Comparison of ENCODE assay signal across 8 mouse cellular contexts in the genomic region with DNA sequence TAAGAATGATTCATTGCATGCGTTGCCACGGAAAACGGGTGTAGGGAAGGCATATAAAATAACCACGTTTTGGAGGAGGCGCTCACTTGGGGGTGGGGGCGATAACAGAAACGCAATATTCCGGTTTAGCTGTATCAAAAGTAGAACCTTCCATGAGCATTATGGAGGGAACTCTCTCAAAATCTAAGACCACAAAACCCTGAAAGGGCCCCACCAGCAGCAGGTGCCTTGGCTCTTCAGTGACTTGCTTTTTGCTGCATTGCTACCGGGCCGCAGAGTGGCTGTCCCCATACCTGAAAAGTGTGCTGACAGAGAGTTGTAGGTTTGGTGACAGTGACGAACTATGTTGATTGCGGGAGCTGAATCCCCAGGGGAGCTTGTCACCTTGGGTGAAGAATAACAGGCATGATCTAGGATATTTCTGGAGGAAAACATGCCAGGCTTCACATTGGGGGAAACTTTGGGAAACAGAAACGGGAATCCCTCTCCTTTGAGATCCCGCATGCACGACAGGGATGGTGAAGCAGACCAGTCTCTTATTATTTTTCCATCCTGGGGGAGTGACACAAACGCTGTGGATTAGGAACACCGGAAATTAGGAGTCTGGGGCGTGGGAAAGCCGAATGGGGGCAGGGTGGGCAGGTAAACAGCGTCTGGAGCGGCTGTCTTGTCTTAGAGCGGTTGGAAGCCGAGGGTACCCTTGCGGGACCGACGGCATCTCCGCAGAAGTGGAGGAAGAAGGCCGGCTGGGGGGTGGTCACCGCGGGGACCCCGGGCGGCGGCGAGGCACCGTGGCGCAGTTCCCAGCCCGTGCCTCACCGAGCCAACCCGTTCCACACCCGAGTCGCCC. TPM values are rescaled to one million over a fixed set of nuclear protein-coding genes. Genes with fewer than 3 reads are reported as not detected.
DNase-seq lines count a peak whose midpoint lies in the region; ATAC-seq and TF ChIP-seq lines count a peak whose summit lies in the region.

No protein-coding gene starts in this region.

- no peaks in the 10 kb centered on the region for H3K36me3 ChIP-seq in CH12.LX (replicated peaks in 1 of 2; ENCODE audit: control insufficient read depth in 1 of 2, insufficient read depth in 1 of 2, low read length in 1 of 2)
- H3K36me3 ChIP-seq in heart, postnatal 0 days (replicated peaks; ENCODE audit: control insufficient read depth, insufficient read depth, low read length), result no peaks in the 10 kb centered on the region
- H3K36me3 ChIP-seq in lung, postnatal 0 days (ENCODE audit: insufficient read depth, low read length), result no peaks in the 10 kb centered on the region

- H3K4me3 ChIP-seq in CH12.LX (replicated peaks in 1 of 3; ENCODE audit: low read depth in 2 of 3, low read length in 2 of 3, poor library complexity in 1 of 3), result peak overlapping the region; percentile 20 to 75 (median 63)
- peak overlapping the region; percentile 78 for H3K4me3 ChIP-seq in heart, postnatal 0 days (ENCODE audit: low read depth, low read length)
- H3K4me3 ChIP-seq in lung, postnatal 0 days (ENCODE audit: low read depth, low read length), result peak overlapping the region; percentile 84

- 9% methylated on average over 40 of the region's 41 CpGs for WGBS in heart, postnatal 0 days
- WGBS in lung, postnatal 0 days, result 9% methylated on average over 30 of the region's 41 CpGs

- no peak for TF ChIP-seq EP300 in CH12.LX (IDR thresholded peaks at IDR 0.05; ENCODE audit: low read length)
- TF ChIP-seq EP300 in heart, postnatal 0 days (IDR thresholded peaks at IDR 0.05; ENCODE audit: low read depth), result no peak
- TF ChIP-seq EP300 in lung, postnatal 0 days (IDR thresholded peaks at IDR 0.05), result no peak

- dilution Hi-C loops in CH12.LX (cut with MboI; ENCODE audit: extremely low pct_ligation_motif_present, extremely low pct_unique_long_range_greater_than_20kb, low sequenced_read_pairs), result no loop called here

- H3K27ac ChIP-seq in CH12.LX (ENCODE audit: insufficient read depth, low read depth), result no peak overlapping the region
- peak overlapping the region; percentile 97 for H3K27ac ChIP-seq in heart, postnatal 0 days (ENCODE audit: low read depth)
- H3K27ac ChIP-seq in lung, postnatal 0 days (ENCODE audit: low read length), result peak overlapping the region; percentile 95

- no peak for TF ChIP-seq POLR2A in CH12.LX (IDR thresholded peaks at IDR 0.05; ENCODE audit: low read depth, low read length)

- no peak for TF ChIP-seq RAD21 in CH12.LX (IDR thresholded peaks at IDR 0.05; ENCODE audit: low read depth, low read length)

- TF ChIP-seq CTCF in CH12.LX (conservative IDR thresholded peaks at IDR 0.05 in 1 of 2, IDR thresholded peaks at IDR 0.05 in 1 of 2; ENCODE audit: low read depth in 2 of 2, low read length in 2 of 2), result no peak
- TF ChIP-seq CTCF in heart, postnatal 0 days (IDR thresholded peaks at IDR 0.05; ENCODE audit: low read depth), result no peak
- no peak for TF ChIP-seq CTCF in lung, postnatal 0 days (IDR thresholded peaks at IDR 0.05)

- H3K9me3 ChIP-seq in CH12.LX (replicated peaks; ENCODE audit: low read length), result no peaks in the 10 kb centered on the region
- no peaks in the 10 kb centered on the region for H3K9me3 ChIP-seq in heart, postnatal 0 days (replicated peaks; ENCODE audit: control insufficient read depth, low read length)
- H3K9me3 ChIP-seq in lung, postnatal 0 days (ENCODE audit: low read length), result no peaks in the 10 kb centered on the region

- H3K4me1 ChIP-seq in CH12.LX (ENCODE audit: control insufficient read depth in 1 of 2, insufficient read depth in 2 of 2), result peaks cover 0 to 12% of the 10 kb centered on the region in 2 experiments; a peak in 2 of 4 replicates
- peaks cover 22% of the 10 kb centered on the region for H3K4me1 ChIP-seq in heart, postnatal 0 days (ENCODE audit: control insufficient read depth, insufficient read depth)
- H3K4me1 ChIP-seq in lung, postnatal 0 days (ENCODE audit: insufficient read depth, low read depth, low read length), result peaks cover 5% of the 10 kb centered on the region; the same call in 1 of the 2 replicates

- in situ Hi-C loops in CH12.LX (cut with MboI; ENCODE audit: low pct_ligation_motif_present, low pct_unique_long_range_greater_than_20kb, low sequenced_read_pairs), result no loop called here

- H3K27me3 ChIP-seq in CH12.LX (replicated peaks), result peaks cover 3% of the 10 kb centered on the region
- 0 out of 2 replicates have a peak, but pooled peaks cover 3% of the 10 kb centered on the region for H3K27me3 ChIP-seq in heart, postnatal 0 days (ENCODE audit: control insufficient read depth, insufficient read depth, low read length)
- H3K27me3 ChIP-seq in lung, postnatal 0 days (replicated peaks; ENCODE audit: insufficient read depth, low read length), result no peaks in the 10 kb centered on the region

- peak overlapping the region; percentile 65 for H3K4me2 ChIP-seq in CH12.LX (ENCODE audit: insufficient read depth, low read depth, poor library complexity, severe bottlenecking)
- peak overlapping the region; percentile 82 for H3K4me2 ChIP-seq in heart, postnatal 0 days (ENCODE audit: low read depth, low read length)
- H3K4me2 ChIP-seq in lung, postnatal 0 days (replicated peaks; ENCODE audit: low read depth, low read length), result peak overlapping the region; percentile 84

- H3K79me2 ChIP-seq in CH12.LX (replicated peaks; ENCODE audit: control insufficient read depth, extremely low read depth, insufficient read depth, poor library complexity, severe bottlenecking), result 0 out of 2 replicates have a peak, but pooled peaks cover 3% of the 10 kb centered on the region

- peak overlapping the region; percentile 83; the same call in 1 of the 2 replicates for H3K9ac ChIP-seq in CH12.LX (ENCODE audit: insufficient read depth, low read depth)
- H3K9ac ChIP-seq in heart, postnatal 0 days (replicated peaks; ENCODE audit: low read depth, low read length), result peak overlapping the region; percentile 93
- H3K9ac ChIP-seq in lung, postnatal 0 days (replicated peaks; ENCODE audit: low read depth), result peak overlapping the region; percentile 85

- DNase-seq in CH12.LX (ENCODE audit: extremely low read depth) (no peak), WW6 (ENCODE audit: low read depth, low spot score) (peak; percentile 11)
- DNase-seq in embryo, embryonic 9.5 days (ENCODE audit: extremely low spot score), result peak; percentile 46
- peak; percentile 33 for DNase-seq in heart, postnatal 0 days (ENCODE audit: low spot score)
- peak; percentile 14 for DNase-seq in layer of hippocampus, adult 11-12 months (ENCODE audit: low spot score)
- peak; percentile 57 for DNase-seq in lung, postnatal 0 days (ENCODE audit: low spot score)
- DNase-seq in right cerebral cortex, adult 18-20 months, result peak; percentile 45

- peak; percentile 2; the same call in 1 of the 2 replicates for ATAC-seq in heart, postnatal 0 days (ENCODE audit: insufficient read depth, low read depth)
- peak; percentile 10 for ATAC-seq in lung, postnatal 0 days
- no peak for ATAC-seq in inflammation-experienced regulatory T-cells, adult 6 months

TF ChIP-seq in CH12.LX, 34 proteins besides CTCF, POLR2A, EP300 and RAD21:
- TF ChIP-seq KAT2A (IDR thresholded peaks at IDR 0.05; ENCODE audit: insufficient replicate concordance, low read length), result no peak

RNA-seq across cellular contexts. Expression of a gene that starts 1.2 kb away (rescaled TPM):
- total RNA-seq in CH12.LX (2012; rRNA removed), result 5.0 and 5.6 TPM in 2 replicates
- total RNA-seq in CH12.LX (2014; rRNA removed), result 5.1 and 5.3 TPM in 2 replicates
- 7.1 and 9.0 TPM in 2 replicates for polyA plus RNA-seq in CH12.LX (2012; ENCODE audit: insufficient read length, low read depth)
- 25.8 and 30.6 TPM in 2 replicates for total RNA-seq in heart, postnatal 0 days (2014; rRNA removed; ENCODE audit: low replicate concordance)
- polyA plus RNA-seq in heart, postnatal 0 days (2015; fragmentation: Nextera tagmentation; extraction: Ambion mirVana), result 7.7 and 8.3 TPM in 2 replicates
- 17.9 and 21.2 TPM in 2 replicates for polyA plus RNA-seq in lung, postnatal 0 days (2015; fragmentation: Nextera tagmentation; extraction: Ambion mirVana)
- under 1 TPM in 2 of 3 experiments, not detected in 1; 0.16 to 0.83 TPM for polyA plus RNA-seq in inflammation-experienced regulatory T-cells, adult 6 months (2017; shearing (Covaris generic))
